Mouse (Mus musculus): Measurements from ENCODE around the gene Syngr2. TPM values are rescaled to one million over a fixed set of nuclear protein-coding genes. Genes with fewer than 3 reads are reported as not detected.
A peak's percentile ranks its signal among the peaks of the same experiment; 100 is the strongest.

Gene Syngr2
- polyA plus RNA-seq, 1 experiment from 2014 or later = 30.4 TPM

GRCm38 (mm10) chr11:117855975-117856374 lies 46.5 kb downstream of the Syngr2 start:
- Histone ChIP-seq H3K27ac (replicated peaks; ENCODE audit: low read depth, low read length) (no peak overlapping the region), H3K4me1 (ENCODE audit: control insufficient read depth, insufficient read depth, low read length) (peaks cover 3% of the 10 kb centered on the region; the same call in 1 of the 2 replicates), H3K9ac (replicated peaks; ENCODE audit: low read length) (no peak overlapping the region), H3K4me2 (ENCODE audit: low read depth, low read length) (no peak overlapping the region), H3K27me3 (ENCODE audit: control insufficient read depth, insufficient read depth, low read length) (peaks cover 10% of the 10 kb centered on the region), H3K36me3 (replicated peaks; ENCODE audit: control insufficient read depth, insufficient read depth, low read depth, low read length) (peaks cover 19% of the 10 kb centered on the region), H3K9me3 (replicated peaks; ENCODE audit: control insufficient read depth, low read length) (no peaks in the 10 kb centered on the region), H3K4me3 (ENCODE audit: low read depth, low read length) (no peak overlapping the region)
- 89% methylated on average over 1 of the region's 1 CpGs for WGBS
- no peak for DNase-seq (ENCODE audit: low spot score)
- ATAC-seq (replicated peaks; ENCODE audit: insufficient number of reproducible peaks, low FRiP score, low TSS enrichment, low read depth) = no peak

GRCm38 (mm10) chr11:117857462-117857861 lies 48.0 kb downstream of the Syngr2 start:
- H3K27ac ChIP-seq (replicated peaks; ENCODE audit: low read depth, low read length) = no peak overlapping the region
- H3K4me2 ChIP-seq (ENCODE audit: low read depth, low read length) = no peak overlapping the region
- peaks cover 18% of the 10 kb centered on the region for H3K36me3 ChIP-seq (replicated peaks; ENCODE audit: control insufficient read depth, insufficient read depth, low read depth, low read length)
- DNase-seq (ENCODE audit: low spot score) (no peak), ATAC-seq (replicated peaks; ENCODE audit: insufficient number of reproducible peaks, low FRiP score, low TSS enrichment, low read depth) (no peak; the same call in 1 of the 2 replicates)
- H3K27me3 ChIP-seq (ENCODE audit: control insufficient read depth, insufficient read depth, low read length) = peaks cover 15% of the 10 kb centered on the region
- H3K9me3 ChIP-seq (replicated peaks; ENCODE audit: control insufficient read depth, low read length) = no peaks in the 10 kb centered on the region
- no peak overlapping the region for H3K4me3 ChIP-seq (ENCODE audit: low read depth, low read length)
- no peak overlapping the region for H3K9ac ChIP-seq (replicated peaks; ENCODE audit: low read length)
- H3K4me1 ChIP-seq (ENCODE audit: control insufficient read depth, insufficient read depth, low read length) = peaks cover 3% of the 10 kb centered on the region; the same call in 1 of the 2 replicates
- WGBS = 94% methylated on average over 10 of the region's 10 CpGs

- H3K4me2 ChIP-seq (ENCODE audit: low read depth, low read length) = no peak overlapping the region
- no peak overlapping the region for H3K9ac ChIP-seq (replicated peaks; ENCODE audit: low read length)
- WGBS = 59% methylated on average over 3 of the region's 3 CpGs
- H3K4me3 ChIP-seq (ENCODE audit: low read depth, low read length) = no peak overlapping the region
- peaks cover 19% of the 10 kb centered on the region for H3K27me3 ChIP-seq (ENCODE audit: control insufficient read depth, insufficient read depth, low read length)
- no peak for DNase-seq (ENCODE audit: low spot score)
- no peak for ATAC-seq (replicated peaks; ENCODE audit: insufficient number of reproducible peaks, low FRiP score, low TSS enrichment, low read depth)
- H3K36me3 ChIP-seq (replicated peaks; ENCODE audit: control insufficient read depth, insufficient read depth, low read depth, low read length) = peaks cover 9% of the 10 kb centered on the region
- no peaks in the 10 kb centered on the region for H3K9me3 ChIP-seq (replicated peaks; ENCODE audit: control insufficient read depth, low read length)
- H3K27ac ChIP-seq (replicated peaks; ENCODE audit: low read depth, low read length) = no peak overlapping the region
- peaks cover 3% of the 10 kb centered on the region; the same call in 1 of the 2 replicates for H3K4me1 ChIP-seq (ENCODE audit: control insufficient read depth, insufficient read depth, low read length)
These were observed 48.9 kb downstream of the Syngr2 start for GRCm38 (mm10) chr11:117858392-117858791.

- DNase-seq (ENCODE audit: low spot score) (peak; percentile 10), ATAC-seq (replicated peaks; ENCODE audit: insufficient number of reproducible peaks, low FRiP score, low TSS enrichment, low read depth) (no peak)
- Histone ChIP-seq H3K4me3 (ENCODE audit: low read depth, low read length) (no peak within 1 kb of the TSS; the same call in 1 of the 2 replicates), H3K4me1 (ENCODE audit: control insufficient read depth, insufficient read depth, low read length) (peaks cover 3% of the 10 kb centered on the region; the same call in 1 of the 2 replicates), H3K9ac (replicated peaks; ENCODE audit: low read length) (peak within 1 kb of the TSS; percentile 22; the same call in 1 of the 2 replicates), H3K4me2 (ENCODE audit: low read depth, low read length) (peak within 1 kb of the TSS; percentile 25; the same call in 1 of the 2 replicates), H3K27ac (replicated peaks; ENCODE audit: low read depth, low read length) (no peak within 1 kb of the TSS), H3K9me3 (replicated peaks; ENCODE audit: control insufficient read depth, low read length) (no peaks in the 10 kb centered on the region), H3K36me3 (replicated peaks; ENCODE audit: control insufficient read depth, insufficient read depth, low read depth, low read length) (peaks cover 9% of the 10 kb centered on the region), H3K27me3 (ENCODE audit: control insufficient read depth, insufficient read depth, low read length) (peaks cover 19% of the 10 kb centered on the region)
- 5% methylated on average over 23 of the region's 23 CpGs for WGBS
These were observed 51.1 kb downstream of the Syngr2 start, which contains the start of gene Tmem235 for GRCm38 (mm10) chr11:117860601-117861000. Gene Tmem235, plus strand, starts transcription at chr11:117860752.

GRCm38 (mm10) chr11:117863174-117863856 lies 53.8 kb downstream of the Syngr2 start:
- ATAC-seq (replicated peaks; ENCODE audit: insufficient number of reproducible peaks, low FRiP score, low TSS enrichment, low read depth) = no peak
- Histone ChIP-seq H3K9ac (replicated peaks; ENCODE audit: low read length) (no peak overlapping the region), H3K27ac (replicated peaks; ENCODE audit: low read depth, low read length) (no peak overlapping the region), H3K4me2 (ENCODE audit: low read depth, low read length) (no peak overlapping the region), H3K4me1 (ENCODE audit: control insufficient read depth, insufficient read depth, low read length) (peaks cover 3% of the 10 kb centered on the region; the same call in 1 of the 2 replicates), H3K4me3 (ENCODE audit: low read depth, low read length) (no peak overlapping the region), H3K36me3 (replicated peaks; ENCODE audit: control insufficient read depth, insufficient read depth, low read depth, low read length) (no peaks in the 10 kb centered on the region), H3K27me3 (ENCODE audit: control insufficient read depth, insufficient read depth, low read length) (peaks cover 19% of the 10 kb centered on the region), H3K9me3 (replicated peaks; ENCODE audit: control insufficient read depth, low read length) (no peaks in the 10 kb centered on the region)
- no peak for DNase-seq (ENCODE audit: low spot score)
- 23% methylated on average over 11 of the region's 11 CpGs for WGBS

Other genes with a start within 250 kb of the Syngr2 start
- 15.4 and 16.7 TPM in 2 replicates for gene Tnrc6c, start 155.4 kb upstream of the Syngr2 start, polyA plus RNA-seq (2014; fragmentation: Nextera tagmentation; extraction: Ambion mirVana)
- 0.39 and 0.70 TPM in 2 replicates for gene Tmc8, start 27.6 kb upstream of the Syngr2 start, polyA plus RNA-seq (2014; fragmentation: Nextera tagmentation; extraction: Ambion mirVana)
- gene Tmc6, start 27.5 kb upstream of the Syngr2 start, polyA plus RNA-seq (2014; fragmentation: Nextera tagmentation; extraction: Ambion mirVana) = 9.9 and 10.7 TPM in 2 replicates
- 0.27 and 0.67 TPM in 2 replicates for gene 6030468B19Rik, start 12.0 kb upstream of the Syngr2 start, polyA plus RNA-seq (2014; fragmentation: Nextera tagmentation; extraction: Ambion mirVana)
- gene Gm20708, start within 50 bp of the Syngr2 start, polyA plus RNA-seq (2014; fragmentation: Nextera tagmentation; extraction: Ambion mirVana) = 0.17 TPM in 1 of 2 replicates, not detected in the other
- gene Afmid, start 16.3 kb downstream of the Syngr2 start, polyA plus RNA-seq (2014; fragmentation: Nextera tagmentation; extraction: Ambion mirVana) = 3.3 and 4.3 TPM in 2 replicates
- 127 and 132 TPM in 2 replicates for gene Tk1, start 16.4 kb downstream of the Syngr2 start, polyA plus RNA-seq (2014; fragmentation: Nextera tagmentation; extraction: Ambion mirVana)
- 416 and 441 TPM in 2 replicates for gene Birc5, start 39.6 kb downstream of the Syngr2 start, polyA plus RNA-seq (2014; fragmentation: Nextera tagmentation; extraction: Ambion mirVana)
- gene Tmem235, start 51.1 kb downstream of the Syngr2 start, polyA plus RNA-seq (2014; fragmentation: Nextera tagmentation; extraction: Ambion mirVana) = not detected in 2 replicates
- 1.9 and 2.1 TPM in 2 replicates for gene Tha1, start 63.8 kb downstream of the Syngr2 start, polyA plus RNA-seq (2014; fragmentation: Nextera tagmentation; extraction: Ambion mirVana)
- 8.4 and 9.8 TPM in 2 replicates for gene Socs3, start 160.4 kb downstream of the Syngr2 start, polyA plus RNA-seq (2014; fragmentation: Nextera tagmentation; extraction: Ambion mirVana)
- gene Pgs1, start 176.6 kb downstream of the Syngr2 start, polyA plus RNA-seq (2014; fragmentation: Nextera tagmentation; extraction: Ambion mirVana) = 33.7 and 34.7 TPM in 2 replicates

Measured in embryonic facial prominence, embryonic 11.5 days (tissue).